9 mouse cellular contexts compared by ENCODE assay signal in the genomic region with DNA sequence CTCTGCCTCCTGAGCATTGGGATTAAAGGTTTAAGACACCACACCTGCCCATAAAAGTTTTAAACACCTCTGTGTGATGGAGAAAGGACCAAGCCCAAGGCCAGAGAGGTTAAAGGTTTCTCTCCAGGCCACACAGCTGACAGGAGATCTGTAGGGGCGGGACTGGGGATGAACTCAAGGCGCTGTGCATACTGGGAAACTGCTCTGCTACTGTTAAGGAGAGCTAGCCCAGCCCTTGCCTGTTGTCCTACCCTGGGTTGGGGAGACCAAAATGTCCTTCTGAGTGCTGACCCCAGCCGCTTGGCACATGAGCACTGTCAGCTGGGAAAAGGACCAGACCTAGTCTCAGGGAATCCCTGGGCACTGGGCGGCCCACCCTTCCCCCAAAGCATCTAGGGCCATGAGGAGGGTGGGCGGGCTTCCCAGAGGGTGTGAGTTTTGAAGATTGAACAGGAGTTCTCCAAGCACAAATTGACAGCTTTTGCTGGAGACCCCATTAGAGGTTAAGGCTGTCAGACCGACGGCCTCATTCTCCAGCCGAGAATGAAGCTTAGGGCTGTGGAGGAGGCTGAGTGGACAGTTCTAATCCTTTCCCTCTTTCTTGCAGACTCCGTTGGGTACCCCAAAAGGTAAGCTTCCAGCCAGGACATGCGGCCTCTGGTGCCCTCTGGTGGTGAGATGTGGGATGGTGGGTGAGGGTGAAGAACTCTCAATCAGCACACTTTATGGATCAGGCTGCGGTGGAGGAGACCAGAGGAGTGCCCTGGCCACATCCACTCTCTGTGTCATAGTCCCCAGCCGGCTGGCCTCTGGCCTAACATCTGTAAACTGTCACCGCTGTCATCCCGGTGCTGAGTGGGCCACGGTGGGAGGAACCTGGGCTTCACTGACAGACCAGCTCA. TPM values are rescaled to one million over a fixed set of nuclear protein-coding genes. Genes with fewer than 3 reads are reported as not detected.
A peak's percentile ranks its signal among the peaks of the same experiment; 100 is the strongest.
DNase-seq lines count a peak whose midpoint lies in the region; ATAC-seq lines count a peak whose summit lies in the region.
"Had no signal": no experiment of that assay in that cellular context is flagged by ENCODE, and none has a peak within 500 bp of the region (broad histone marks: within the 10 kb centered on the region; RNA-seq: fewer than 3 reads in every experiment).

No protein-coding gene starts in this region.

- peaks cover 3% of the 10 kb centered on the region; the same call in 1 of the 2 replicates for H3K4me1 ChIP-seq in hindbrain, embryonic 16.5 days (ENCODE audit: control insufficient read depth, insufficient read depth, low read depth, low read length)

- no peak overlapping the region for H3K27ac ChIP-seq in hindbrain, embryonic 16.5 days (ENCODE audit: low read depth, low read length)
- H3K27ac ChIP-seq: macrophage had no signal

- H3K9me3 ChIP-seq in hindbrain, embryonic 16.5 days (ENCODE audit: control insufficient read depth, low read length), result no peaks in the 10 kb centered on the region

- no peak overlapping the region for H3K4me2 ChIP-seq in hindbrain, embryonic 16.5 days (ENCODE audit: low read length)

- H3K36me3 ChIP-seq in hindbrain, embryonic 16.5 days (ENCODE audit: control insufficient read depth, insufficient read depth, low read length), result peaks cover 51% of the 10 kb centered on the region

- ATAC-seq in hindbrain, embryonic 16.5 days, result peak; percentile 49

- 33% methylated on average over 15 of the region's 15 CpGs for WGBS in hindbrain, embryonic 16.5 days

- H3K27me3 ChIP-seq in hindbrain, embryonic 16.5 days (replicated peaks; ENCODE audit: control insufficient read depth, insufficient read depth, low read length), result no peaks in the 10 kb centered on the region

- no peak overlapping the region for H3K4me3 ChIP-seq in hindbrain, embryonic 16.5 days (ENCODE audit: low read length)

- no peak overlapping the region for H3K9ac ChIP-seq in hindbrain, embryonic 16.5 days (ENCODE audit: low read depth, low read length)

- peak; percentile 73 for DNase-seq in T-cell, adult 2 months (ENCODE audit: low spot score)
- peak; percentile 94 to 96 for DNase-seq in cerebellum, postnatal 14 days
- DNase-seq in frontal cortex, postnatal 36 days (ENCODE audit: low spot score in 2 of 2), result peak; percentile 90 to 94
- DNase-seq in left cerebral cortex, adult 18-20 months (ENCODE audit: low spot score in 2 of 2), result peak; percentile 85 to 92
- DNase-seq in lung, postnatal 4 days, result peak; percentile 78 to 89
- peak; percentile 87 to 94 for DNase-seq in right cerebral cortex, adult 2 months (ENCODE audit: low spot score in 2 of 2)
- DNase-seq in urinary bladder, postnatal 10 days (ENCODE audit: low spot score), result peak; percentile 59

RNA-seq across cellular contexts. Expression of gene Misp, which starts 8.8 kb away (rescaled TPM):
- 0.46 and 0.59 TPM in 2 replicates for polyA plus RNA-seq in hindbrain, embryonic 16.5 days (2015; fragmentation: Nextera tagmentation; extraction: Ambion mirVana)
- total RNA-seq in left cerebral cortex, adult 18-20 months (2021), result under 1 TPM; 0.61 to 0.86 TPM

RNA-seq across cellular contexts. Expression of gene Palm, which starts 18.6 kb away (rescaled TPM):
- 297 and 309 TPM in 2 replicates for polyA plus RNA-seq in hindbrain, embryonic 16.5 days (2015; fragmentation: Nextera tagmentation; extraction: Ambion mirVana)
- total RNA-seq in left cerebral cortex, adult 18-20 months (2021), result 100 to 1,000 TPM; 290 to 308 TPM

RNA-seq across cellular contexts. Expression of gene Prss57, which starts 21.2 kb away (rescaled TPM):
- 0.31 TPM in 1 of 2 replicates, not detected in the other for polyA plus RNA-seq in hindbrain, embryonic 16.5 days (2015; fragmentation: Nextera tagmentation; extraction: Ambion mirVana)
- under 1 TPM; 0.63 to 0.72 TPM for total RNA-seq in left cerebral cortex, adult 18-20 months (2021)
- polyA plus RNA-seq: macrophage had no signal

RNA-seq across cellular contexts. Expression of gene Fstl3, which starts 34.9 kb away (rescaled TPM):
- 2.6 and 3.0 TPM in 2 replicates for polyA plus RNA-seq in hindbrain, embryonic 16.5 days (2015; fragmentation: Nextera tagmentation; extraction: Ambion mirVana)
- 1 to 10 TPM; 2.7 to 3.2 TPM for total RNA-seq in left cerebral cortex, adult 18-20 months (2021)

RNA-seq across cellular contexts. Expression of gene Ptbp1, which starts 42.2 kb away (rescaled TPM):
- 61.2 and 79.2 TPM in 2 replicates for polyA plus RNA-seq in hindbrain, embryonic 16.5 days (2015; fragmentation: Nextera tagmentation; extraction: Ambion mirVana)
- 10 to 100 TPM; 54.3 to 62.5 TPM for total RNA-seq in left cerebral cortex, adult 18-20 months (2021)
